Mouse (Mus musculus): ENCODE measurements around the gene Gm5622. TPM values are rescaled to one million over a fixed set of nuclear protein-coding genes. Genes with fewer than 3 reads are reported as not detected.
"Not testable (repeated sequence)": the region's sequence is repeated elsewhere in the genome, so short reads cannot be mapped to it uniquely, and the experiment has no call there.

Gene Gm5622
- not detected in 2 replicates for polyA plus RNA-seq (2012; rRNA removed)

- DNase-seq (ENCODE audit: extremely low spot score in 1 of 2, low spot score in 1 of 2) = no peak
Measured at GRCm38 (mm10) chr14:51552490-51552889, at the start of gene Gm5622. Gene Gm5622 (plus strand): TSS chr14:51552790.

GRCm38 (mm10) chr14:51507416-51507815, 45.2 kb upstream of the Gm5622 start:
- DNase-seq (ENCODE audit: extremely low spot score in 1 of 2, low spot score in 1 of 2) = no peak

- DNase-seq (ENCODE audit: extremely low spot score in 1 of 2, low spot score in 1 of 2) = not testable (repeated sequence)
Measured at GRCm38 (mm10) chr14:51573963-51574362, 21.4 kb downstream of the Gm5622 start, which contains the start of gene Gm17175. Gene Gm17175 (minus strand): TSS chr14:51574063.

- DNase-seq (ENCODE audit: extremely low spot score in 1 of 2, low spot score in 1 of 2) = not testable (repeated sequence)
Measured at GRCm38 (mm10) chr14:51592039-51592438, 39.4 kb downstream of the Gm5622 start, which contains the start of gene Gm17174. Gene Gm17174 (minus strand): TSS chr14:51592139.

- no peak for DNase-seq (ENCODE audit: extremely low spot score in 1 of 2, low spot score in 1 of 2)
Measured at GRCm38 (mm10) chr14:51611210-51611609, 58.6 kb downstream of the Gm5622 start, which contains the start of gene Gm17078. Gene Gm17078 (minus strand): TSS chr14:51611310.

GRCm38 (mm10) chr14:51632426-51632825, 79.8 kb downstream of the Gm5622 start:
- DNase-seq (ENCODE audit: extremely low spot score in 1 of 2, low spot score in 1 of 2) = peak in 1 of 2 experiments; percentile 13

DNA sequence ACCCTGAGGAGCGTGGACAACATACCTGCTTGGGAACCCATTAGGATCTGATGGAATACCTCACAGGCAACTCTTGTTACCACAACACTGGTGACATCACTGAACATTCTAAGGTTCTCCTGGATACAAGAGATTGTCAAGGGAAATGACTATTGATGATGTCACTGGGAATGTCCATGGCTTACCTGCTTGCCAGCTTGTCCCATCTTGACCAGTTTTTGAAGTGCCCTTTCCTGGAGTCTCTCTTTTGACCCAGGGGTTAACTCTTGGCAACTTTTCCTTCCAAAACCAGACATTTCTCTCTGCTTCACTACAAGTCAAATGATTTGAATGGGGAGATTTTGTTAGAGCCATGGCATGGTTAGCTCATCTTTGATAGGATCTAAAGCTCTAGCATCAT, 83.0 kb downstream of the Gm5622 start, which contains the start of gene Gm4181:
Gene Gm4181, minus strand, starts transcription at position 101 of the 400 bp plus-strand sequence.
- not testable (repeated sequence) for DNase-seq (ENCODE audit: extremely low spot score in 1 of 2, low spot score in 1 of 2)

DNA sequence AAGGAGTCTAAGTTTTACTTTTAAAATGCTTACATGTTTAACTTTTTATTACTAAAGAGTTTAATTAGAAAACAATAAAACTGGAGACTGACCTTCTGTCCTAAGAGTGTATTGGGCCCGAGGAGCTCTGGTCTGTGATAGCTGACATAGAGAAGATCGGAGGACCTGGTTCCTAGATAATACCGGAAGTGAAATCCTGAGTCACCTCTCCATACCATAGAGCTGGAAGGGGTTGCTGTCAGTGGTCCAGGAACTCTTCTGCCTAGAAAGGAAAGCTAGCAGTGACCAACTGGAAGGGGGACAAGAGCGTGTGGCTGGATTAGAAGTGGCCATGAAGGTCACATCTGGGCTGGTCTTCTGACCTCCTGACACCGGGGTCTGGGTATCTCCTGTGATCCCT, 124.7 kb downstream of the Gm5622 start:
- DNase-seq (ENCODE audit: extremely low spot score in 1 of 2, low spot score in 1 of 2) = no peak

DNA sequence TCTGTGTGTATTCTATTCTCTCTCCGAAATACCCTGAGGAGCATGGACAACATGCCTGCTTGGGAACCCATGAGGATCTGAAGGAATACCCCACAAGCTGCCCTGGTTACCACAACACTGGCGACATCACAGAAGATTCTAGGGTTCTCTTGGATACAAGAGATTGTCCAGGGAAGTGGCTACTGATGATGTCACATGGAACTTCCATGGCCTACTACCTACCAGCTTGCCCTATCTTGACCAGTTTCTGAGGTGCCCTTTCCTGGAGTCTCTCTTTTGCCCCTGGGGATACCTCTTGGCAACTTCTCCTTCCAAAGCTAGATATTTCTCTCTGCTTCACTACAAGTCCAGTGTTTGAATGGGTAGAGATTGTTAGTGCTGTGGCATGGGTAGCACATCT, 142.8 kb downstream of the Gm5622 start, which contains the start of gene Gm17079:
Gene Gm17079, minus strand, starts transcription at position 101 of the 400 bp plus-strand sequence.
- not testable (repeated sequence) for DNase-seq (ENCODE audit: extremely low spot score in 1 of 2, low spot score in 1 of 2)

Other genes with a start within 250 kb of the Gm5622 start
- not detected in 2 replicates for gene Gm7247, start 191.0 kb upstream of the Gm5622 start, polyA plus RNA-seq (2012; rRNA removed)
- gene Vmn2r88, start 142.0 kb upstream of the Gm5622 start, polyA plus RNA-seq (2012; rRNA removed) = not detected in 2 replicates
- gene Vmn2r89, start 100.9 kb upstream of the Gm5622 start, polyA plus RNA-seq (2012; rRNA removed) = not detected in 2 replicates
- gene Gm17175, start 21.3 kb downstream of the Gm5622 start, polyA plus RNA-seq (2012; rRNA removed) = not detected in 2 replicates
- gene Gm17174, start 39.3 kb downstream of the Gm5622 start, polyA plus RNA-seq (2012; rRNA removed) = not detected in 2 replicates
- not detected in 2 replicates for gene Gm17078, start 58.5 kb downstream of the Gm5622 start, polyA plus RNA-seq (2012; rRNA removed)
- not detected in 2 replicates for gene Gm4181, start 82.9 kb downstream of the Gm5622 start, polyA plus RNA-seq (2012; rRNA removed)
- not detected in 2 replicates for gene Gm17079, start 142.7 kb downstream of the Gm5622 start, polyA plus RNA-seq (2012; rRNA removed)
- gene Gm5800, start 164.4 kb downstream of the Gm5622 start, polyA plus RNA-seq (2012; rRNA removed) = not detected in 2 replicates
- gene Ang4, start 220.8 kb downstream of the Gm5622 start, polyA plus RNA-seq (2012; rRNA removed) = not detected in 2 replicates
- not detected in 2 replicates for gene AY358078, start 247.3 kb downstream of the Gm5622 start, polyA plus RNA-seq (2012; rRNA removed)